Mouse (Mus musculus) ES-Bruce4 (cell line): ENCODE data around the gene Glmn. TPM values are rescaled to one million over a fixed set of nuclear protein-coding genes. Genes with fewer than 3 reads are reported as not detected.

ENCODE experiments used
- H3K27ac ChIP-seq: 2 replicates; pipeline ENCODE4 v1.5.1; 2012; ENCODE audit warnings: low read length, inconsistent platforms; ENCODE audit not compliant: insufficient read depth
- H3K27me3 ChIP-seq: 2 replicates; pipeline ENCODE4 v1.6.1; 2012; ENCODE audit warnings: mild to moderate bottlenecking, low read length, inconsistent platforms; ENCODE audit not compliant: control insufficient read depth, poor library complexity, insufficient read depth, severe bottlenecking
- H3K36me3 ChIP-seq: 2 replicates; pipeline ENCODE4 v1.6.1; 2012; ENCODE audit warnings: inconsistent platforms, mild to moderate bottlenecking, low read length, moderate library complexity; ENCODE audit not compliant: control insufficient read depth, poor library complexity, insufficient read depth, severe bottlenecking
- H3K4me1 ChIP-seq: one replicate; pipeline ENCODE4 v1.8.1; 2011; ENCODE audit warnings: low read length; ENCODE audit not compliant: control insufficient read depth, insufficient read depth
- H3K4me3 ChIP-seq: 2 replicates; pipeline ENCODE4 v1.5.1; 2011; ENCODE audit warnings: low read depth, mild to moderate bottlenecking, low read length
- H3K9ac ChIP-seq: 2 replicates; pipeline ENCODE4 v1.6.1; 2012; ENCODE audit warnings: low read depth, mild to moderate bottlenecking, inconsistent platforms; ENCODE audit not compliant: poor library complexity, severe bottlenecking
- H3K9me3 ChIP-seq: replicated peaks from 2 replicates; pipeline ENCODE4 v1.6.1; 2012; ENCODE audit warnings: mild to moderate bottlenecking, low read length, inconsistent platforms; ENCODE audit not compliant: control insufficient read depth, poor library complexity, insufficient read depth, severe bottlenecking
- CTCF ChIP-seq: IDR thresholded peaks from one replicate; pipeline ENCODE4 v1.8.1; 2011; ENCODE audit warnings: low read depth, low read length
- EP300 ChIP-seq: IDR thresholded peaks from 2 replicates; pipeline ENCODE4 v1.6.1; 2011; ENCODE audit warnings: low read depth, low read length; ENCODE audit not compliant: insufficient read depth
- POLR2A ChIP-seq: IDR thresholded peaks from one replicate; pipeline ENCODE4 v1.8.1; 2011; ENCODE audit warnings: low read length; ENCODE audit not compliant: insufficient read depth
- polyA plus RNA-seq: library from polyadenylated mRNA; stranded (reverse); fragments of >200 nt; gene quantifications from 2 replicates; pipeline ENCODE4 v1.2.4, GENCODE M21; 2011; ENCODE audit warnings: low read depth; ENCODE audit not compliant: missing spikeins, insufficient read depth, insufficient read length

Gene Glmn
- polyA plus RNA-seq, 1 experiment = 27.4 TPM

GRCm38 (mm10) chr5:107499891-107500535 lies 97.7 kb downstream of the Glmn start:
- H3K4me3 ChIP-seq = no peak overlapping the region
- no peaks in the 10 kb centered on the region for H3K4me1 ChIP-seq
- no peaks in the 10 kb centered on the region for H3K36me3 ChIP-seq
- no peak overlapping the region for H3K27ac ChIP-seq
- H3K9me3 ChIP-seq = no peaks in the 10 kb centered on the region
- TF ChIP-seq POLR2A = no peak
- TF ChIP-seq EP300 = no peak
- TF ChIP-seq CTCF = no peak
- H3K27me3 ChIP-seq = no peaks in the 10 kb centered on the region
- no peak overlapping the region for H3K9ac ChIP-seq

Other genes starting within 250 kb of the Glmn start
- 1.7 and 2.2 TPM in 2 replicates for gene Ephx4, start 195.2 kb downstream of the Glmn start, polyA plus RNA-seq
- gene Lpcat2b, start 166.3 kb downstream of the Glmn start, polyA plus RNA-seq = not detected in 2 replicates
- gene Btbd8, start 159.9 kb downstream of the Glmn start, polyA plus RNA-seq = 14.9 and 17.2 TPM in 2 replicates
- gene Gm42669, start 90.3 kb downstream of the Glmn start, polyA plus RNA-seq = not detected in 2 replicates
- gene 1700028K03Rik, start 63.2 kb downstream of the Glmn start, polyA plus RNA-seq = 0.12 and 0.30 TPM in 2 replicates
- gene Rpap2, start 515 bp downstream of the Glmn start, polyA plus RNA-seq = 42.9 and 47.0 TPM in 2 replicates
- gene Gfi1, start 128.1 kb upstream of the Glmn start, polyA plus RNA-seq = not detected in 2 replicates
- not detected in 2 replicates for gene Ube2d2b, start 232.2 kb upstream of the Glmn start, polyA plus RNA-seq